Mouse (Mus musculus) natural killer cell, adult 2 months (primary cell): ENCODE data around the gene Fam53b.
A peak's percentile ranks its signal among the peaks of the same experiment; 100 is the strongest.

Experiments used
- DNase-seq, 2 experiments: peaks; one replicate each; pipeline ENCODE4 v3.0.0; 2022; ENCODE audit warnings: low spot score in 2 of 2

Fam53b gene

GRCm38 (mm10) chr7:132735145-132735544 lies 78.5 kb downstream of the Fam53b start:
- peak; percentile 90 to 93 for DNase-seq

- no peak for DNase-seq
Observed at GRCm38 (mm10) chr7:132734222-132734621, 79.5 kb downstream of the Fam53b start.

GRCm38 (mm10) chr7:132733521-132733920 lies 80.2 kb downstream of the Fam53b start:
- no peak for DNase-seq

GRCm38 (mm10) chr7:132732136-132732789 lies 81.4 kb downstream of the Fam53b start:
- DNase-seq, result no peak

GRCm38 (mm10) chr7:132731558-132731957 lies 82.1 kb downstream of the Fam53b start:
- DNase-seq, result no peak

- DNase-seq, result no peak
Observed at GRCm38 (mm10) chr7:132730510-132730909, 83.2 kb downstream of the Fam53b start.

GRCm38 (mm10) chr7:132729093-132729831 lies 84.4 kb downstream of the Fam53b start:
- DNase-seq, result no peak

GRCm38 (mm10) chr7:132726106-132726861 lies 87.4 kb downstream of the Fam53b start:
- DNase-seq, result no peak

- no peak for DNase-seq
Observed at GRCm38 (mm10) chr7:132724501-132725062, 89.1 kb downstream of the Fam53b start.

- DNase-seq, result no peak
Observed at GRCm38 (mm10) chr7:132723906-132724305, 89.8 kb downstream of the Fam53b start.

GRCm38 (mm10) chr7:132722401-132723370 lies 91.0 kb downstream of the Fam53b start:
- no peak for DNase-seq

GRCm38 (mm10) chr7:132720562-132720961 lies 93.1 kb downstream of the Fam53b start:
- DNase-seq, result peak in 1 of 2 experiments; percentile 86

- DNase-seq, result no peak
Observed at GRCm38 (mm10) chr7:132719570-132719969, 94.1 kb downstream of the Fam53b start.

GRCm38 (mm10) chr7:132715259-132715658 lies 98.4 kb downstream of the Fam53b start:
- DNase-seq, result no peak

- no peak for DNase-seq
Observed at GRCm38 (mm10) chr7:132714236-132714923, 99.3 kb downstream of the Fam53b start.

GRCm38 (mm10) chr7:132713483-132714126 lies 100.1 kb downstream of the Fam53b start:
- DNase-seq, result no peak

- no peak for DNase-seq
Observed at GRCm38 (mm10) chr7:132712956-132713355, 100.7 kb downstream of the Fam53b start.

GRCm38 (mm10) chr7:132712044-132712708 lies 101.5 kb downstream of the Fam53b start:
- DNase-seq, result no peak

GRCm38 (mm10) chr7:132711579-132711978 lies 102.1 kb downstream of the Fam53b start:
- DNase-seq, result no peak
